Mouse (Mus musculus) myocyte (in vitro differentiated cells): ENCODE results near the gene Hdac9.

ENCODE experiments used
- CEBPB ChIP-seq: IDR thresholded peaks from 2 replicates; pipeline ENCODE4 v1.6.1; 2011; ENCODE audit warnings: mild to moderate bottlenecking, moderate library complexity; ENCODE audit not compliant: poor library complexity, insufficient read depth, severe bottlenecking
- E2F4 ChIP-seq: IDR thresholded peaks from one replicate; pipeline ENCODE4 v1.6.1; 2011; ENCODE audit warnings: mild to moderate bottlenecking, control low read depth, moderate library complexity; ENCODE audit not compliant: insufficient read depth
- POLR2A ChIP-seq: IDR thresholded peaks from one replicate; pipeline ENCODE4 v1.6.1; 2011; ENCODE audit warnings: low read depth, mild to moderate bottlenecking, control low read depth, moderate library complexity; ENCODE audit not compliant: insufficient read length

- TF ChIP-seq CEBPB (no peak), POLR2A (no peak), E2F4 (no peak)
Measured at GRCm38 (mm10) chr12:34837318-34837717, 79.6 kb downstream of the Hdac9 start.
